Mouse (Mus musculus): Measurements from ENCODE around the gene Tkt.

The Tkt gene

GRCm38 (mm10) chr14:30618746-30619275 is 70.7 kb downstream of the Tkt start:
- in situ Hi-C loops (cut with MboI, MseI) = no loop called here

GRCm38 (mm10) chr14:30619982-30620578 is 71.9 kb downstream of the Tkt start:
- in situ Hi-C loops (cut with MboI, MseI) = no loop called here

GRCm38 (mm10) chr14:30622130-30622529 is 74.0 kb downstream of the Tkt start:
- in situ Hi-C loops (cut with MboI, MseI) = no loop called here

- in situ Hi-C loops (cut with MboI, MseI) = no loop called here
Measured at GRCm38 (mm10) chr14:30622556-30622955, 74.4 kb downstream of the Tkt start.
